Mouse (Mus musculus) lung, adult 2 months (tissue): Measurements from ENCODE around the gene Lrrc20. TPM values are rescaled to one million over a fixed set of nuclear protein-coding genes. Genes with fewer than 3 reads are reported as not detected.
"Not testable (repeated sequence)": the region's sequence is repeated elsewhere in the genome, so short reads cannot be mapped to it uniquely, and the experiment has no call there.

Experiments
- DNase-seq: peaks from one replicate; pipeline ENCODE4 v3.0.0; 2022
- H3K4me1 ChIP-seq: fragments of 200-500 bp; 2 replicates; pipeline ENCODE4 v1.6.1; 2011; ENCODE audit warnings: low read length; ENCODE audit not compliant: control insufficient read depth, insufficient read depth
- H3K4me3 ChIP-seq: fragments of 200-500 bp; replicated peaks from 2 replicates; pipeline ENCODE3; 2011; ENCODE audit warnings: low read depth, mild to moderate bottlenecking, control low read depth, low read length; ENCODE audit errors: extremely low read depth
- CTCF ChIP-seq: fragments of 200-500 bp; IDR thresholded peaks from 2 replicates; pipeline ENCODE4 v1.5.1; 2011; ENCODE audit warnings: mild to moderate bottlenecking, low read length, control low read depth; ENCODE audit not compliant: insufficient read depth
- POLR2A ChIP-seq: fragments of 200-500 bp; IDR thresholded peaks from 2 replicates; pipeline ENCODE4 v1.6.1; 2011; ENCODE audit warnings: low read depth, mild to moderate bottlenecking, control low read depth, low read length, borderline replicate concordance; ENCODE audit errors: extremely low read depth
- WGBS: fragments of 180-500 bp; shearing (Covaris S2); methylation state at CpG from one replicate; pipeline ENCODE4 v1.1.7; 2018; 5-methylcytosine and 5-hydroxymethylcytosine counted together
- polyA plus RNA-seq: library from polyadenylated mRNA; depleted of rRNA; stranded (reverse); fragments of >200 nt; gene quantifications from 2 replicates; pipeline ENCODE4 v1.2.3, GENCODE M21; 2012

The Lrrc20 gene
- polyA plus RNA-seq, 1 experiment = 21.1 TPM

DNA sequence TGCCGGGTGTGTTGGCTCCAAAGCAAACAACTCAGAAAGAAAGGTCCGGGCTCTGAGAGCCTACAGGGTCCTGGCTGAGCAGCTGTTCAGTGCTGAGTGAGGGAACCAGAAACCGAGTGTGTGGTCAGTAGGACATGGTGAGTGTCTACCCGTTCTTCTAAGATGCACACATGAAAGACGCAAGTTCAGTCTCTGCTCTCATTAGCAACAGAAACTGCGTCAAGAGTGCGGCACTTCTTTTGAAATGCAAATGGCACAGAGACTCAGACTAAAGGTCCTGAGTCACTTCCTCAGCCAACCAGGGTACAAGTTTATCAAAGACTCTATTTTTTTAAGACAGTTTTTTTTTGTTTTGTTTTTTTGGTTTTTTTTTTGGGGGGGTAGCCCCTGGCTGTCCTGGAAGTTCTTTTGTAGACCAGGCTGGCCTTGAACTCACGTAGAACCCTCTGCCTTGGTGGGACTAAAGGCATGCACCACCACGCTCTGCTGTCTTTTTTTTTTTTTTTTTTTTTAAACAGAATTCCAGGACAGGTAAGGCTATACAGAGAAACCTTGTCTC is 124.0 kb downstream of the Lrrc20 start:
- TF ChIP-seq POLR2A (no peak), CTCF (no peak)
- 68% methylated on average over 9 of the region's 9 CpGs for WGBS
- H3K4me3 ChIP-seq = no peak overlapping the region
- no peaks in the 10 kb centered on the region for H3K4me1 ChIP-seq
- no peak for DNase-seq

DNA sequence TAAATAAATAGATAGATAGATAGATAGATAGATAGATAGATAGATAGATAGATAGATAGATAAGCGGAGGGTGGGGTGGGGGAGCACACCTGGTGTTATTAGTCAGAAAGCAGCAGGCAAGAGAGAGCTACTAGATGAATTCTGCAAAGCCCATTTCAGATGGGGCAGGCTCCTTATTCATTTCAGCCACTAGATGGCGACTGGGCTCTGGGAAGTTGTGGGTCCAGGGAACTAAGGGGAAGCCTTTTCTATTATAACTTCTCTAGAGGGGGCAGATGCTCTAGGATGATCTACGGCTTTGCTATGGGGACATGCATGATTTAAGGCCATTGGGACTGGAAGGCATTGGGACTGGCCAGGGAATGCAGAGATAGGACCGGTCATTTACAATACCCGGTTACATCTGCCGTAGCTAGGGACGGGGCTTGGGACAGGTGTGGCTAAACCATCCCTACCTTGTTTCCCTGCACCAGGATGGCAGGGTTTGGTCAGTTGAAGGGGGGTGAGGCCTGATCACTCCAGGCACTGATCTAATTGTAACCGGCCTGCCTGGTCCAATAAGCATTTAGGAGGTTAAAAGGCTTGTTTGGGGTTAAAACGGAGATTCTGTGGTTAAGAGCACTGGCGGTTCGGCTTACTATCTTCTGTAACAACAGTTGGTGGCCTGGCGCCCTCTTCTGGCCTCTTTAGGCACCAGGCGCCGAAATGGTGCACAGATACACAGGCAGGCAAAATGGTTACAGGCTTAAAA is 126.9 kb downstream of the Lrrc20 start:
- no peak overlapping the region for H3K4me3 ChIP-seq
- DNase-seq = peak; percentile 42
- TF ChIP-seq POLR2A (no peak), CTCF (peak; percentile 59)

DNA sequence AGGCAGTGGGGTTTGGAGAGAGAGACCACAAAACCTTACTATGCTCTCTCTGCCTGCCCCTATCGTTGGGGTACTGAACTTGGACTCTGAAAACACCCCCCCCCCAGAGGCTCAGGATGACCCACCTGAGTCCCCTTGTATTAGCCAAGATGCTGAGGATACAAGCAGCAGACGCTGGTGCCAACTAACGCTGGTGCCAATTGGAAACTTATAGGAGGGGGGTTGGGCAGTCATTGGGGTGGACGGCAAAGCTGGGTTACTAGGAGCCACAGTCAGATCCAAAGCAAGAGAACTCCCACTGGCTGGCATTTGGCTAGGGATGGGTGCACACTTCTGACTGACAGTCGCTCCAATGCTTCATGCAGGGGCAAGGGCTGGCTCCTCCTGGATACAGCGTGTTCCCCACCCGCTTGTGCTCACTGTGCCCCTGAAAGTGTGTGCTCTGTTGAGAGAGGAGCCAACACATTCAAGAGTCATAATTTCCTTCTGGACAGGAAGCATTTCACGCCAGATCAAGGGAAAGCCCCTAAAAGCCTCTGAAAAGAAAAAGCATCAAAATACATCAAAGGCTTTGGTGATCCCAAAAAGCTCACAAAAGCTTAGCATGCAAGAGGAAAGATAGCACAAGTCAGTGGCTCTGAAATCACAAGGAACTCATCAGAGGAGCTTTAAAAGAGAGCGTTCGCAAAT is 128.9 kb downstream of the Lrrc20 start:
- DNase-seq = no peak
- H3K4me1 ChIP-seq = no peaks in the 10 kb centered on the region
- WGBS = 61% methylated on average over 10 of the region's 10 CpGs
- H3K4me3 ChIP-seq = no peak overlapping the region
- TF ChIP-seq POLR2A (no peak), CTCF (no peak)

More for the DNA sequence above, 126.9 kb downstream of the Lrrc20 start:
- 11% methylated on average over 14 of the region's 14 CpGs for WGBS
- no peaks in the 10 kb centered on the region for H3K4me1 ChIP-seq

DNA sequence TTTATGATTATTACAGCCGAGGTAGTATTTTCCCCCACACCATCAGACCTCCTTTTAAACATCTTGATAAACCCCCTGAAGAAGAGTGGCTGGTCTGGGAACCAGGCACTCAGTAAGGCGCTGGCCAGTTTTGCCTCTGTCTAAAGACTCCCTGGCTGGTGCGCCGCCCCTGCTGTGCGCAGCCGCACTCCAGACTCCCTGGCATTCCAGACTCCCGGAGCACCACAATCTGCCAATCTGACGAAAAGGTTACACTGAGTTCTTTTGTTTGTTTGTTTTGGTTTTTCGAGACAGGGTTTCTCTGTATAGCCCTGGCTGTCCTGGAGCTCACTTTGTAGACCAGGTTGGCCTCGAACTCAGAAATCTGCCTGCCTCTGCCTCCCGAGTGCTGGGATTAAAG is 129.8 kb downstream of the Lrrc20 start:
- H3K4me1 ChIP-seq, H3K4me3 ChIP-seq, DNase-seq: not testable (repeated sequence)
- 59% methylated on average over 11 of the region's 11 CpGs for WGBS

DNA sequence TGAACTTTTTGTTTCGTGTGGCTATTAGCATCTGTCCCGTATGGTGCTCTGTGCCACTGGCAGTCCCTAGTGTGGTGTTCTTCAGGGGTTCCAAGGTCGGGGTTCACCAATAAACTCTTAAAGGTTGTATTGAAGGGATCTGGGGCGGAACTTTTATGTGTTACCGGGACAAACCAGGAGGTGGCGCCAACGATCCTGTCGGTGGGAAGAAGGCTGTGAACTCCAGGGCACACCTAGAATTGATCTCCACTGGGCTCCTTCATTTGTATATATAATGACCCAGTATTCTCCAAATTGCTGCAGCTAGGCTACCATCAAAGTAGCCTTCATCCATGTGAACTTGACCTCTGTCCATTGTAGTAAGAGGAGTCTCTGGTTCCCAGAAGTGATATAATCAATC is 130.2 kb downstream of the Lrrc20 start:
- Histone ChIP-seq H3K4me1 (no peaks in the 10 kb centered on the region), H3K4me3 (no peak overlapping the region)
- 10% methylated on average over 8 of the region's 8 CpGs for WGBS
- TF ChIP-seq POLR2A (no peak), CTCF (peak; percentile 82)
- DNase-seq = peak; percentile 68

DNA sequence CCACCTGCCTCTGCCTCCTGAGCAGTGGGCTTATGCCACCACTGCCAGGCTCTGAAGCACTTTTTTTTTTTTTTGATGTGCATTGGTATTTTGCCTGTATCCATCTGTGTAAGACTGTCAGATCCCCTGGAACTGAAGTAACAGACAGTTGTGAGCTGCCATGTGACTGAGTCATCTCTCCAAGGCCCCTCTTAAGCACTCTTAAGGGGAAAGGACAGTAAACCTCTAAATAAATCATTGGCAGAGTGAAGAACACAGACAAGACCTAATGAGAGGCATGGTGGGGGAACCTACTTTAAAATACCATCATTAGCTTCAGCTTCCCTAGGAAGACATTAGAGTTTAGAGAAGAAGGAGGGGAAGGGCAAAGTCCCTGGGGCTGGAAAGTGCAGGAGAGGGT is 132.6 kb downstream of the Lrrc20 start:
- TF ChIP-seq CTCF (no peak), POLR2A (no peak)
- Histone ChIP-seq H3K4me1 (no peaks in the 10 kb centered on the region), H3K4me3 (no peak overlapping the region)
- DNase-seq = no peak

DNA sequence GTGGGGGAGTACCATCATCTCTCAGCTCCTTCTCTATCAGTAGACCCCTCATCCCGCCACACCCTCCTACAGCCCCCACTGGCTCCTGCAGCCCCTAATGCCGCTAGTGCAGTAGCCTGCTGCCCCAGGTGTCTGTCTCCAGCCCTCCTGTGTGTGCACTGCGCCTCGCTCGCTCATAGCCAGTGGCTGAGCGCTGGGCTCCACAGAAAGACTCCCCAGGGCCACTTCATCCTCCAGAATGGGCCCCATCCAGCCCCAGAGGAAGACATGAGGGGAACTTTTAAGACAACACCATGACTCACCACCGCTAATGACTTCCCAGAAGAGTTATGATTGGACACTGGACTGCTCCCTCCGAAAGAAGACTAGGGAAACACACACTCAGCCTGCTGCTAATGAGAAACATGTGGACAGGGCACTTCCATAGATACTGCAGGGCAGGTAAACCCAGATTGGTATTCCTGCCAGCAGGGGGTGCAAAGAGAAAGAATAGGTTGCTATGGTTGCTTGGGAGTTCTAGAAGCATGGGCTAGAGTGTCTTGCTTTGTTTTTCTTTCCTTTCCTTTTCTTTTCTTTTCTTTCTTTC is 135.1 kb downstream of the Lrrc20 start:
- WGBS = 71% methylated on average over 8 of the region's 8 CpGs
- peak; percentile 17 for DNase-seq
- no peaks in the 10 kb centered on the region for H3K4me1 ChIP-seq
- H3K4me3 ChIP-seq = no peak overlapping the region
- TF ChIP-seq CTCF (peak; percentile 13; the same call in 1 of the 2 replicates), POLR2A (no peak)

DNA sequence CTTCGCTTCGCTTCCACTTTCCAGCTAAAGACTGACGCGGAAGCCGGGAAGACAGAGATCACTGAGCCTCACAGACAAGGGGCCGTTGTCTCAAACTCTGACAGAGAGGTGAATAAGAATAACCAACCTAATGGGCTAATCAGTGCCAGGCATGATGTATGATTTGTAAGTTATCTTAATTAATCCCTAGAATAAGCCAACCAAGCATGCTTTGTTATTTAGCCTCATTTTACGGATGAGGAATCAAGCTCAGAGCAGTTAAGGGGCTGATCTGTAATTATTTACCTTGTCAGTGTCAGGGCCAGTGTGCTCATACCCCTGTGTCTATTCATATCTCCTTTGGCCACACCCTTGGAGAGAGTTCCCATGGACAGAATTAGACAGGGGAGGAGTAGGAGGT is 138.7 kb downstream of the Lrrc20 start:
- Histone ChIP-seq H3K4me3 (no peak overlapping the region), H3K4me1 (no peaks in the 10 kb centered on the region)
- TF ChIP-seq CTCF (no peak), POLR2A (no peak)
- 88% methylated on average over 7 of the region's 7 CpGs for WGBS
- DNase-seq = no peak

DNA sequence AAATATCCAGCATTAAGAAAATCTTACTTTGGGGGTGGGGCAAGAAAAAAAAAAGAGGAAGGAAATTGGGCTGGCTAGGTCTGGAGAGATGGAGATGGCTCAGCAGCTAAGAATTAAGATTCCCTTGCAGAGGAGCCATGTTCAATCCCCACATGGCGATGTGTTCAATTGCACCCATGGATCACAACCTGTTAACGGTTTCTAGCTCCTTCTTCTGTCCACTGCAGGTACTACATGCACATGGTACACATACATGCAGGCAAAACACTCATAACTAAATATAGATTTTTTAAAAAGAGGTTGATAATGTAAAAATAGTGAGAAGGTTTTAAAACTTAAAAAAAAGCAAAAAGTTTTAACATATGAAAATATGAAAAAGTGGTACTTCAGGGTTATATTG is 142.9 kb downstream of the Lrrc20 start:
- no peak for TF ChIP-seq POLR2A
- TF ChIP-seq CTCF = no peak
- Histone ChIP-seq H3K4me3 (no peak overlapping the region), H3K4me1 (no peaks in the 10 kb centered on the region)
- no peak for DNase-seq
- WGBS = 89% methylated on average over 2 of the region's 2 CpGs

DNA sequence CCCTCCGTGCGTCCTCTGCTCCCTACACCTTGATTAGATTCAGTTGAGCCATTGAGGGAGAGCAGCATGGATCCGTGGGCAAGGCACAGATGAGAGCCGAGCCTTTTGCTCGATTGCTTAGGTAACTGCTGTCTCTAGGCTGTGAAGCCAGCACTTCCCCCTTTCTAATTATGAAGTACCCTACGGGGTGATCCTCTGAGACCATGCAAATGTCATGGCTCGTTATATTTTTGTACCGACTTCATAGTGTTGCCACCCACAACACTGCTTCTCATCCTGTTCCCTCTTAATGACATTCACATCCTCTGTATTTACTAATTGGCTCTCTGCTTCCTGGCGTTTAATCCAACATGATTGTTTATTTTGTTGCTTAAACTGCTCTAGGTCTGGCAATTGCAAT is 146.1 kb downstream of the Lrrc20 start:
- DNase-seq = no peak
- Histone ChIP-seq H3K4me1 (peaks cover 10% of the 10 kb centered on the region), H3K4me3 (no peak overlapping the region)
- 43% methylated on average over 9 of the region's 9 CpGs for WGBS
- TF ChIP-seq POLR2A (no peak), CTCF (no peak)

DNA sequence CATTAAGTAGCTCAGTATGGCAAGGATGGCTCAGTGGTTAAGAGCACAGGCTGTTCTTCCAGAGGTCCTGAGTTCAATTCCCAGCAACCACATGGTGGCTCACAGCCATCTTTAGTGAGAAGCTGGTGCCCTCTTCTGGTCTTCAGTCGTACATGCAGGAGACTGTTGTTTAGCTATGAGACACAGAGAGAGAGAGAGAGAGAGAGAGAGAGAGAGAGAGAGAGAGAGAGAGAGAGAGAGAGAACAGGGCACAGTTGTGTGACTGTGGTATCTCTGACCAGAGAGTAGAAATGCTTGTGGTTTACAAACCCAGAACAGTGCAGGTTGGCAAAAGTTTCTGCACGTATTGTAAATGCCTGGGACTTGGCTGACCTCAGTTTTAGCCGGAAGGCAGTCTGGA is 148.3 kb downstream of the Lrrc20 start:
- 77% methylated on average over 3 of the region's 3 CpGs for WGBS
- H3K4me3 ChIP-seq, DNase-seq: not testable (repeated sequence)
- peaks cover 17% of the 10 kb centered on the region for H3K4me1 ChIP-seq
